Mouse (Mus musculus) kidney, postnatal 4 days (tissue): ENCODE measurements around the gene Fermt3.
A peak's percentile ranks its signal among the peaks of the same experiment; 100 is the strongest.

Source experiments
- DNase-seq, 2 experiments: peaks; one replicate each; pipeline ENCODE4 v3.0.0; 2021; ENCODE audit warnings: mixed read lengths in 2 of 2

The Fermt3 gene

GRCm38 (mm10) chr19:6969665-6970381 is 49.4 kb downstream of the Fermt3 start:
- DNase-seq, result peak; percentile 86 to 91

GRCm38 (mm10) chr19:6969291-6969664 is 50.0 kb downstream of the Fermt3 start:
- DNase-seq, result no peak

- DNase-seq, result peak; percentile 66 to 77
Measured at GRCm38 (mm10) chr19:6968491-6969271, 50.6 kb downstream of the Fermt3 start.

DNA sequence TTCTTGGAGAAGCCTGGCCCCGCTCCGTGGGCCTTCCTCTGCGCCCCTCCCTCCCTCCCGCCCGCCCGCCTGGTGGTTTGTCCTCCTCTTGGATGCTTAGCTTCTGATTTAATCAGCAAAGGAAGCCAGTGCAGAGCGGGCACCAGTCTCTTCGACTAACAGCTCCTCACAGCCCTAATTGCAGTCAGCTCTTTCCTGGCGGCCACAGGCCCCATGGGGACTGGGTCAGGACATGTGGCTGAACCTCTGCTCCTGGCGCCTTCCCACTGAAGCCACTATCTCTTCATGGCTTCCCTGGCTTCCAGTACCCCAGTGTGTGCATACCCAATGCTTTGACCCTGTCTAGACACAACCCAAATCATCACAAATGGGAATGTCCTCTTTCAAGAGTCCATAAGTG is 62.8 kb downstream of the Fermt3 start:
- no peak for DNase-seq

GRCm38 (mm10) chr19:6955424-6955823 is 63.8 kb downstream of the Fermt3 start:
- DNase-seq, result no peak

- peak; percentile 73 to 80 for DNase-seq
Measured at GRCm38 (mm10) chr19:6954046-6954445, 65.2 kb downstream of the Fermt3 start.

DNA sequence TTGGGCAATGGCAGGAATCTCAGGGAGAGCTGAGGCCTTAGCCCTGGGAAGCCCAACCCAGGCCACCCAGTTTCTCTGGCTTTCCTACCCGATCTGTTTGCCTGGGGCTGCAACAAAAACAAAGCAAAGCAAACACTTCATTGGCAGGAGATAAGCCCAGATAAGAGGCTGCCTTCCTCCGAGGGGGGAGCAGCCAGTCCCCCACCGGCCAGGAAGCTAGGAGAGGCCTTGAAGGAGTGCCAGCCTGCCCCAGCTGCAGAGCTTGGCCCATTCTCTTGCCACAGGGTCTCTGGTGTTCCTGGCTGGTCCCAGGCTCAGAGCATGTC is 66.6 kb downstream of the Fermt3 start:
- DNase-seq, result peak; percentile 52 to 63

- peak; percentile 85 to 91 for DNase-seq
Measured at GRCm38 (mm10) chr19:6951994-6952711, 67.1 kb downstream of the Fermt3 start.

GRCm38 (mm10) chr19:6951381-6951968 is 67.8 kb downstream of the Fermt3 start:
- peak; percentile 95 to 96 for DNase-seq

DNA sequence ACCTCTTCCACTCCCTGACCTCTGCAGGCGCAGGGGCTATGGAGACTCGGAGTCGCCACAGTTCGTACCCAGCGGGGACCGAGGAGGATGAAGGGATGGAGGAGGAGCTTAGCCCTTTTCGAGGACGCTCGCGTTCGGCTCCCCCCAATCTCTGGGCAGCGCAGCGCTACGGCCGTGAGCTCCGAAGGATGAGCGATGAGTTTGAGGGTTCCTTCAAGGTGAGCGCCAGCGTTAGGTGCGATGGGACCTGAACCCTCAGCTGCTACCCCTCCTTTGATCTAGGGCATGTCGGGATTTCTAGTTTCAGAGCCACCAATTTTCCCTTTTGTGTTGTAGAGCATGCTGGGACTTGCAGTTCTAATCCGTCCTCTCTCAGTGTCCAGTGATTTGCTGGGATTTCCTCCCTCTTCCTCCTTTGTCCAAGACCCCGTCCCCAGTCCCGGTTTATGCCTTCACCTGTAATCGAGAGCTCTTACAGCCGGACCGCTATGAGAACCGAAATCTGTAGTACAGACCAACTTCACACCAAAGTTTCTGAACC is 68.6 kb downstream of the Fermt3 start:
- peak; percentile 62 to 69 for DNase-seq

DNA sequence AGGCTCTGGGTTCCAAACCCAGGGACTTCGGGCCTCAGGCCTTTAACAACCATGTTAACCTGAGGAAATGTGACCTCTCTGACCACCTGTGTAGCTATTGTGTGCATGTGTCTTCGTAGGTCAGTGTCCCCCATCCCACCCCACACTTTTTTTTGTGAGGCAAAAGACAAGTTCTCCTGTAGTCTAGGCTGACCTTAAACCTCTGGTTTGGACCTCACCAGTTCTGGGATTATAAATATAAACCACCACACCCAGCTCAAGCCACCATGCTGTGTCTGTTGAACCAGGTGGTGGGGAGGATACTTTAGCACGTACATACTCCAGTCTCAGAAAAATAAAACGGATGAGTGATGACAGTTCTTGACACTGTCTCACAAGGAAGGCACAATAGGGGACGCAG is 69.3 kb downstream of the Fermt3 start:
- DNase-seq, result no peak

GRCm38 (mm10) chr19:6949532-6949931 is 69.7 kb downstream of the Fermt3 start:
- DNase-seq, result no peak
